Mouse (Mus musculus) T-helper 2 cell (primary cell): ENCODE results near the gene Samhd1.

Source experiments
- in situ Hi-C: fragments of 300-600 bp; cut with MboI, MseI; formaldehyde crosslinking; loops from one replicate; pipeline ENCODE4 v1.15.1; 2025; ENCODE audit warnings: high pct_unique_total_duplicates

Gene Samhd1

DNA sequence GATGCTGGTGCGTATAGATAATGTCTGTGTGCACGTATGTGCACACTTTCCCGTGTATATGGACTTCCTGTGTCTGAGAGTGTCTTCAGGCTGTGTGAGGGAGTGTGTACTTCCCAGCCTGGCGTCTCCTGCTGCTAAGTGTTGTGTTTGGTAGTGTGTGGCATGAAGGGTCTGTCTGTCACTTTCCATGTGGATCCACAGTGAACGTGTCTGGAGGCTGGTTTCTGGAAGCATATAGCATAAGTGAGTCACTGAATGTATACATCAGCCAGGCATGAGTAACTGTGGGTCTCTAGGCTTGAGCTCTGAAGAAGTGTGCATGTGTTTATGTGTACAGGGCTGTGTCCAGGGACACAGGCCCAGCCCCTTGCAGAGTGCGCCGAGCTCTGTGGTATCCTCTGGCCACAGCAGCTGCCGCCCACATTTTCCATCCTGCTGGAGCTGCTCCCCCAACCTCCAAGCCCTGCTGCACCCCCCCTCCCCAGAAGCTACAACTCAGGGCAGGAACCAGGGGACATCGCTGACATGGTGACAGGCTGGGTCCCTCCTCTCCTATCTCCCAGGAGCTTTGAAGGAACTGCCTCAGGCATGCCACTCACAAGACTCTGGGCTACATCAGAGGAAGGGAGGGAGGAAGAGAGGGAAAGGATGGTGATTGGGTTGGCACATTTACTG is 61.5 kb downstream of the Samhd1 start:
- in situ Hi-C loops, result no loop called here

GRCm38 (mm10) chr2:157072316-157072990 is 62.6 kb downstream of the Samhd1 start:
- in situ Hi-C loops, result no loop called here

GRCm38 (mm10) chr2:157071556-157071955 is 63.5 kb downstream of the Samhd1 start:
- in situ Hi-C loops, result no loop called here

- in situ Hi-C loops, result no loop called here
These were observed 64.7 kb downstream of the Samhd1 start for GRCm38 (mm10) chr2:157070365-157070764.

GRCm38 (mm10) chr2:157069755-157070315 is 65.2 kb downstream of the Samhd1 start:
- in situ Hi-C loops, result no loop called here

DNA sequence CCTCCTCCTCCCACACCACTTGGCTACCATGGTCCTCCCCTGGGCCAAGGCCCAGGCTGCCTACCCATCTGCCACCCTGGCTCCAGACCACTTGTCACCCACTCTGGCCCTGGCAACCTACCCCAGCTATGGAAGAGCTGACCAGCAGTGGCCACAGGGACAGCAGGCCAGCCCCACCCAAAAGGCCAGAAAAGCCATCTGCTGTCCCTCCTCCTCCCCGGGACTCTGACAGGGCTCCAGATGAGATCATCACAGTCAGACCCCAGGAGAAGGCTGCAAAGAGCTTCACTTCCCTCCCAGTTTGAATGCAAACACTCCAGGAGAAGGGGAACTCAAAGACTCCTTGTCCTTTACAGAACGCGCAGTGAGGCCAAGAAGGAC is 65.7 kb downstream of the Samhd1 start:
- in situ Hi-C loops, result no loop called here

GRCm38 (mm10) chr2:157068701-157069354 is 66.2 kb downstream of the Samhd1 start:
- in situ Hi-C loops, result no loop called here

GRCm38 (mm10) chr2:157066731-157067430 is 68.2 kb downstream of the Samhd1 start:
- in situ Hi-C loops, result no loop called here

GRCm38 (mm10) chr2:157065879-157066226 is 69.2 kb downstream of the Samhd1 start:
- in situ Hi-C loops, result no loop called here

DNA sequence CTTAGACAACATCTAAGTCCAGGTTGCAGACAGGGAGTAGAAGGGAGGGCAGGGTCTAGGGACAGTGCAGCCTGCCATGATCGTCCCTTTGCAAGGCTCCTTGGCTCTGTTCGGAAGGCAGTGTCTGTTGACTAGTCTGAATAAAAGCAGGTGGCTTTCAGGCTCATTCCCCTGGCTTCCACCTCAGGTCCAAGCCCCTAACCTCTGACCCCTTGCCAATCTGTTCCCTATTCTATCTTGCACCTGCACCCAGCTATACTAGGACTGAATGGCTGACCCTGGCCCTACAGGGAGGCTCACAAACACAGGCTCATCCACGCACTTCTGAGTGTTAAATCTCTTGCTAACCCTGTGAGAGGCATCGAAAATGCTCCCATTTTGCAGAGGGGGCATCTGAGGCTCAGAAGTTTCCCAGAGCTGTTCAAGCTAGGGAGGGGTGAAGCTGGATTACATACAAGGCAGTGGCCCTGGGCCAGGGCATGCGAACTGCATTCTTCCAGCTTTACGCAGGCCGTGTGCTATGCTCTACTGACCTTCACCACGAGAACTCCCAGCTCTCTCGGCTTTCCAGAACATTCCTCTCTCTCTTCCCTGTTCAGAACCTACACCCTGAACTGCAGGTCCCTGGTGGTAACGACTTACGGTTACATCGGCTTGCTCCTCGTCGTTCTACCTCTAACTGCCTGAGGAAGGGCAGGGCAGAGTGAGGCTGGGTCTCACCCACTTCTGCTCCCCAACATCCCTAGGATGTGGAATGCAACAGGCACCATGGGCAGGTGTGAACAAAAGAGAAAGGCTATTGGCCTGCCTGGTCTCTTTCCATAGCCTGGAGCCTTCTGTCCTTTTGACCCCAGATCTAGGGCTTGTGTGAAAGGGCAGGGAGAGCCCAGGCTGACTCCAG is 69.8 kb downstream of the Samhd1 start:
- in situ Hi-C loops, result no loop called here

- in situ Hi-C loops, result no loop called here
These were observed 70.9 kb downstream of the Samhd1 start for GRCm38 (mm10) chr2:157064136-157064535.

GRCm38 (mm10) chr2:157063241-157063700 is 71.8 kb downstream of the Samhd1 start:
- in situ Hi-C loops, result no loop called here

GRCm38 (mm10) chr2:157060557-157061305 is 74.3 kb downstream of the Samhd1 start:
- in situ Hi-C loops, result no loop called here

- in situ Hi-C loops, result no loop called here
These were observed 75.0 kb downstream of the Samhd1 start for GRCm38 (mm10) chr2:157060037-157060436.

- in situ Hi-C loops, result no loop called here
These were observed 75.9 kb downstream of the Samhd1 start for GRCm38 (mm10) chr2:157059166-157059565.

GRCm38 (mm10) chr2:157058342-157058998 is 76.6 kb downstream of the Samhd1 start:
- in situ Hi-C loops, result no loop called here

DNA sequence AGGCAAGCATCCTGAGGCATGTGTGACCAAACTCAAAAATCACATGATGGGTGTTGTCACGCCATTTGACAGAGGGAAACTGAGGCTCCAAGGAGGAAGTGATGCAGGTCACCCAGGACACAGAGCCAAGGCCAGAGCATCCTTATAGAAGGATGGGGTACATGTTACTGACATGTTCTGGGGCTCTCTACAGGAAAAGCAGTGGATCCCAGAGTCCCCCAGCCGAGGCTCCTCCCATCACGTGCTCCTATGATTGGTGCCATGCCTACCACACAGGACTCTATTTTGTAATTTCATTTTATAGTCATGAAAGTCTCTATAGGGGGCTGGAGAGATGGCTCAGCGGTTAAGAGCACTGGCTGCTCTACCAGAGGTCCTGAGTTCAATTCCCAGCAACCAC is 77.3 kb downstream of the Samhd1 start:
- in situ Hi-C loops, result no loop called here

DNA sequence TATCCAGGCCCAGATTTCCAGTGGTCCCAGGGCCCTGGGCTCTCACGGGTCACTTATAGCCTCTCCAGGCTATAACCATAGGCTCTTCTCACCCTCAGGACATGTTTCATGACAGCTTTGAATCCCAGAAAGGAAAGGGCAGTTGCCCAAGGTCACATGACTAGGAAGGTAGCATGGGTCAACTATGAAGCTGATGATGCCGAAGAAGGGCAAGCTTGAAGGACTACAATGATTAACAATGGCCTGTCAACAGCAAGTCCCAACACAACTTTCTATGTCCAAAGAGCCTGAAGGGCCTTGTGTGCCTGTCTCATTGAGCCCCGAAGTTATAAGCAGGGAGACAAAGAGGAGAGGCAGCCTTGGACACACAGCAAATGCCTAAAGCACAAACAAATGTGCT is 77.9 kb downstream of the Samhd1 start:
- in situ Hi-C loops, result no loop called here

- in situ Hi-C loops, result no loop called here
These were observed 79.3 kb downstream of the Samhd1 start for GRCm38 (mm10) chr2:157055721-157056120.

GRCm38 (mm10) chr2:157054816-157055215 is 80.2 kb downstream of the Samhd1 start:
- in situ Hi-C loops, result no loop called here
